In the genomic region with DNA sequence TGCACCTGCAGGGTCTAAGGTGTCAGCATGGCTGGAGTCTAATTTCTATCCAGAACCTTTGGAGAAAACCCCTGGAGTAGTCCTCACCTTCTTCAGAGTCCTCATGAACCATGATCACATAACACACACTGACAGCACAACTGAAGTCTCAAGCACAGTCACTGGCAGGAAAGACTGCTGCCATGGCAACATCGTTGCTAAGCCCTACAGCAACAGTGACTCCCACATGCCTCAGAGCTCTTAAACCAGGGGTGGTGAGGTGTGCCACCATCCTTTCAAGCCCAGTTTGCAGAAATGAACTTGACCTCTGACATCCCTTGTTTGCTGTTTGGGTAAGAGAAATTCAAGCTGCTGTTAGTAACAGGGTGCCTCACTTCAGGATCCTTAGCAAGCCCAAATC, we compare ENCODE assay signal across 8 mouse cellular contexts. TPM values are rescaled to one million over a fixed set of nuclear protein-coding genes. Genes with fewer than 3 reads are reported as not detected.
DNase-seq lines count a peak whose midpoint lies in the region; TF ChIP-seq lines count a peak whose summit lies in the region.
"Had no signal": no experiment of that assay in that cellular context is flagged by ENCODE, and none has a peak within 500 bp of the region (broad histone marks: within the 10 kb centered on the region; RNA-seq: fewer than 3 reads in every experiment).

No protein-coding gene starts in this region.

- H3K4me1 ChIP-seq in lung, adult 2 months (ENCODE audit: control insufficient read depth, insufficient read depth, low read length), result peaks cover 9% of the 10 kb centered on the region

- TF ChIP-seq CTCF in lung, adult 2 months (IDR thresholded peaks at IDR 0.05; ENCODE audit: insufficient read depth, low read length), result no peak

- WGBS in lung, adult 2 months, result 33% methylated on average over 1 of the region's 1 CpGs

- peak; percentile 47 to 73 for DNase-seq in lung, adult 18-20 months
- no peak for DNase-seq in lung, adult 2 months
- DNase-seq in frontal cortex, adult 2 months (ENCODE audit: extremely low spot score in 1 of 2, low spot score in 1 of 2), result peak; percentile 57 to 75
- peak; percentile 75 for DNase-seq in layer of hippocampus, adult 9-11 months
- peak; percentile 77 to 88 for DNase-seq in right cerebral cortex, postnatal 10 days (ENCODE audit: low spot score in 2 of 2)
- no peak for DNase-seq in liver
- DNase-seq in gastrocnemius, postnatal 10 days, result no peak

- H3K4me3 ChIP-seq in lung, adult 2 months (replicated peaks; ENCODE audit: extremely low read depth, low read depth, low read length), result no peak overlapping the region
- H3K4me3 ChIP-seq: heart, embryonic 15.5 days had no signal

- TF ChIP-seq POLR2A in lung, adult 2 months (IDR thresholded peaks at IDR 0.05; ENCODE audit: borderline replicate concordance, extremely low read depth, low read depth, low read length), result no peak

RNA-seq across cellular contexts. Expression of a gene that starts 42.4 kb away (rescaled TPM):
- polyA plus RNA-seq in lung, adult 2 months (2012; rRNA removed), result 2.1 and 2.6 TPM in 2 replicates
- 7.1 and 7.2 TPM in 2 replicates for polyA plus RNA-seq in frontal cortex, adult 2 months (2012; rRNA removed)
- 1 to 10 TPM; 3.0 to 3.4 TPM for total RNA-seq in gastrocnemius, postnatal 10 days (2021)

Comparison
In these comparisons a context has a peak if more than half of its experiments do, and no peak if none do; other contexts are left out.
1. DNase-seq: peak in lung, adult 18-20 months (2 of 2), frontal cortex, adult 2 months (2 of 2), layer of hippocampus, adult 9-11 months (single experiment) and right cerebral cortex, postnatal 10 days (2 of 2); none in lung, adult 2 months (single experiment), liver (single experiment) and gastrocnemius, postnatal 10 days (single experiment).